Mouse (Mus musculus): ENCODE measurements at regions not wholly inside any gene's neighbourhood (a gene's known extent, or its start where the extent isn't known, plus 50 kb on each side); places are given as distances from the start of the nearest gene placed in this dataset.

- no peak overlapping the region for H3ac ChIP-seq (ENCODE audit: control insufficient read depth, insufficient read length)
- no peaks in the 10 kb centered on the region for H3K79me2 ChIP-seq (ENCODE audit: control insufficient read depth, insufficient read depth)
- H3K36me3 ChIP-seq (ENCODE audit: control insufficient read depth, insufficient read depth) = no peaks in the 10 kb centered on the region
- TF ChIP-seq MAX (IDR thresholded peaks at IDR 0.05; ENCODE audit: low read depth) = no peak
- TF ChIP-seq SRF (IDR thresholded peaks at IDR 0.05; ENCODE audit: control insufficient read depth, insufficient read length, low read depth) = no peak
- TF ChIP-seq CEBPB (IDR thresholded peaks at IDR 0.05; ENCODE audit: insufficient read depth, poor library complexity, severe bottlenecking) = no peak
- TF ChIP-seq TCF12 (IDR thresholded peaks at IDR 0.05; ENCODE audit: insufficient read depth, poor library complexity, severe bottlenecking) = no peak
- no peak for TF ChIP-seq TCF3 (IDR thresholded peaks at IDR 0.05; ENCODE audit: insufficient read length, low read depth)
- TF ChIP-seq MYOD1 (IDR thresholded peaks at IDR 0.05; ENCODE audit: control insufficient read depth in 1 of 3, insufficient read length in 2 of 3, low read depth in 2 of 3) = no peak
- TF ChIP-seq REST (IDR thresholded peaks at IDR 0.05; ENCODE audit: insufficient read depth, insufficient read length) = no peak
- TF ChIP-seq E2F4 (IDR thresholded peaks at IDR 0.05; ENCODE audit: insufficient read depth) = no peak
- TF ChIP-seq MYOG (IDR thresholded peaks at IDR 0.05; ENCODE audit: control insufficient read depth in 1 of 3, insufficient read depth in 1 of 3, insufficient read length in 2 of 3, low read depth in 2 of 3) = no peak
- TF ChIP-seq POLR2AphosphoS2 (IDR thresholded peaks at IDR 0.05; ENCODE audit: insufficient read length, low read depth) = no peak
- no peak for TF ChIP-seq USF1 (IDR thresholded peaks at IDR 0.05; ENCODE audit: low read depth)
- no peak for TF ChIP-seq POLR2A (IDR thresholded peaks at IDR 0.05; ENCODE audit: insufficient read length, low read depth)
- no peaks in the 10 kb centered on the region for H3K27me3 ChIP-seq (ENCODE audit: control insufficient read depth, insufficient read depth, insufficient read length)
- H3K4me2 ChIP-seq (ENCODE audit: low read depth) = no peak overlapping the region
- H3K4me3 ChIP-seq = no peak overlapping the region
Measured at GRCm38 (mm10) chr7:136007796-136008455, 291.8 kb upstream of the Mki67 start.

- H3ac ChIP-seq (ENCODE audit: control insufficient read depth, insufficient read length) = no peak overlapping the region
- no peak overlapping the region for H3K4me3 ChIP-seq
- H3K27me3 ChIP-seq (ENCODE audit: control insufficient read depth, insufficient read depth, insufficient read length) = no peaks in the 10 kb centered on the region
- no peaks in the 10 kb centered on the region for H3K79me2 ChIP-seq (ENCODE audit: control insufficient read depth, insufficient read depth)
- TF ChIP-seq TCF3 (IDR thresholded peaks at IDR 0.05; ENCODE audit: insufficient read length, low read depth) (no peak), MYOD1 (IDR thresholded peaks at IDR 0.05; ENCODE audit: control insufficient read depth in 1 of 3, insufficient read length in 2 of 3, low read depth in 2 of 3) (no peak), MYOG (IDR thresholded peaks at IDR 0.05; ENCODE audit: control insufficient read depth in 1 of 3, insufficient read depth in 1 of 3, insufficient read length in 2 of 3, low read depth in 2 of 3) (no peak), MAX (IDR thresholded peaks at IDR 0.05; ENCODE audit: low read depth) (no peak), CEBPB (IDR thresholded peaks at IDR 0.05; ENCODE audit: insufficient read depth, poor library complexity, severe bottlenecking) (no peak), SRF (IDR thresholded peaks at IDR 0.05; ENCODE audit: control insufficient read depth, insufficient read length, low read depth) (no peak), POLR2A (IDR thresholded peaks at IDR 0.05; ENCODE audit: insufficient read length, low read depth) (no peak)
- no peak overlapping the region for H3K4me2 ChIP-seq (ENCODE audit: low read depth)
- H3K36me3 ChIP-seq (ENCODE audit: control insufficient read depth, insufficient read depth) = no peaks in the 10 kb centered on the region
Measured at GRCm38 (mm10) chr7:136008486-136008885, 292.3 kb upstream of the Mki67 start.

- no peak overlapping the region for H3ac ChIP-seq (ENCODE audit: control insufficient read depth, insufficient read length)
- H3K36me3 ChIP-seq (ENCODE audit: control insufficient read depth, insufficient read depth) = no peaks in the 10 kb centered on the region
- no peaks in the 10 kb centered on the region for H3K79me2 ChIP-seq (ENCODE audit: control insufficient read depth, insufficient read depth)
- peaks cover 5% of the 10 kb centered on the region for H3K27me3 ChIP-seq (ENCODE audit: control insufficient read depth, insufficient read depth, insufficient read length)
- H3K4me2 ChIP-seq (ENCODE audit: low read depth) = no peak overlapping the region
- no peak overlapping the region for H3K4me3 ChIP-seq
- TF ChIP-seq MYOD1 (IDR thresholded peaks at IDR 0.05; ENCODE audit: control insufficient read depth in 1 of 3, insufficient read length in 2 of 3, low read depth in 2 of 3) (no peak), MAX (IDR thresholded peaks at IDR 0.05; ENCODE audit: low read depth) (no peak), REST (IDR thresholded peaks at IDR 0.05; ENCODE audit: insufficient read depth, insufficient read length) (no peak), POLR2AphosphoS2 (IDR thresholded peaks at IDR 0.05; ENCODE audit: insufficient read length, low read depth) (no peak), POLR2A (IDR thresholded peaks at IDR 0.05; ENCODE audit: insufficient read length, low read depth) (no peak), USF1 (IDR thresholded peaks at IDR 0.05; ENCODE audit: low read depth) (no peak), E2F4 (IDR thresholded peaks at IDR 0.05; ENCODE audit: insufficient read depth) (no peak), SRF (IDR thresholded peaks at IDR 0.05; ENCODE audit: control insufficient read depth, insufficient read length, low read depth) (no peak), MYOG (IDR thresholded peaks at IDR 0.05; ENCODE audit: control insufficient read depth in 1 of 3, insufficient read depth in 1 of 3, insufficient read length in 2 of 3, low read depth in 2 of 3) (no peak), CEBPB (IDR thresholded peaks at IDR 0.05; ENCODE audit: insufficient read depth, poor library complexity, severe bottlenecking) (no peak)
Measured at GRCm38 (mm10) chr7:136010013-136010412, 293.9 kb upstream of the Mki67 start.

GRCm38 (mm10) chr7:136014706-136015105 is 298.5 kb upstream of the Mki67 start:
- H3K36me3 ChIP-seq (ENCODE audit: control insufficient read depth, insufficient read depth) = no peaks in the 10 kb centered on the region
- no peak overlapping the region for H3ac ChIP-seq (ENCODE audit: control insufficient read depth, insufficient read length)
- H3K79me2 ChIP-seq (ENCODE audit: control insufficient read depth, insufficient read depth) = no peaks in the 10 kb centered on the region
- no peak overlapping the region for H3K4me3 ChIP-seq
- H3K27me3 ChIP-seq (ENCODE audit: control insufficient read depth, insufficient read depth, insufficient read length) = peaks cover 14% of the 10 kb centered on the region
- TF ChIP-seq USF1 (IDR thresholded peaks at IDR 0.05; ENCODE audit: low read depth) = no peak
- TF ChIP-seq MYOD1 (IDR thresholded peaks at IDR 0.05; ENCODE audit: control insufficient read depth in 1 of 3, insufficient read length in 2 of 3, low read depth in 2 of 3) = peak in 2 of 3 experiments; percentile 3 to 35
- H3K4me2 ChIP-seq (ENCODE audit: low read depth) = no peak overlapping the region

GRCm38 (mm10) chr7:136016918-136017317 is 300.8 kb upstream of the Mki67 start:
- Histone ChIP-seq H3K4me2 (ENCODE audit: low read depth) (no peak overlapping the region), H3K36me3 (ENCODE audit: control insufficient read depth, insufficient read depth) (no peaks in the 10 kb centered on the region), H3ac (ENCODE audit: control insufficient read depth, insufficient read length) (no peak overlapping the region), H3K4me3 (no peak overlapping the region), H3K79me2 (ENCODE audit: control insufficient read depth, insufficient read depth) (no peaks in the 10 kb centered on the region), H3K27me3 (ENCODE audit: control insufficient read depth, insufficient read depth, insufficient read length) (peaks cover 14% of the 10 kb centered on the region)
- TF ChIP-seq REST (IDR thresholded peaks at IDR 0.05; ENCODE audit: insufficient read depth, insufficient read length) (no peak), SRF (IDR thresholded peaks at IDR 0.05; ENCODE audit: control insufficient read depth, insufficient read length, low read depth) (no peak), MAX (IDR thresholded peaks at IDR 0.05; ENCODE audit: low read depth) (no peak), POLR2AphosphoS2 (IDR thresholded peaks at IDR 0.05; ENCODE audit: insufficient read length, low read depth) (no peak)

Data from myocyte (in vitro differentiated cells).